Mouse (Mus musculus) embryonic facial prominence, embryonic 10.5 days (tissue): ENCODE results near the gene Ppt2. TPM values are rescaled to one million over a fixed set of nuclear protein-coding genes. Genes with fewer than 3 reads are reported as not detected.

ENCODE experiments used
- DNase-seq: peaks from one replicate; pipeline ENCODE4 v3.0.0-alpha.2; 2017; ENCODE audit warnings: low spot score
- H3K27ac ChIP-seq: fragments of 300-500 bp; sonication (generic); replicated peaks from 2 replicates; pipeline ENCODE4 v1.5.1; 2016; ENCODE audit warnings: mild to moderate bottlenecking
- H3K27me3 ChIP-seq: fragments of 300-500 bp; sonication (generic); replicated peaks from 2 replicates; pipeline ENCODE4 v1.6.1; 2016; ENCODE audit warnings: low read depth, mild to moderate bottlenecking; ENCODE audit not compliant: poor library complexity, severe bottlenecking
- H3K36me3 ChIP-seq: fragments of 300-500 bp; sonication (generic); replicated peaks from 2 replicates; pipeline ENCODE4 v1.6.1; 2016; ENCODE audit warnings: mild to moderate bottlenecking, moderate library complexity
- H3K4me1 ChIP-seq: fragments of 300-500 bp; sonication (generic); 2 replicates; pipeline ENCODE4 v1.6.1; 2016
- H3K4me3 ChIP-seq: fragments of 300-500 bp; sonication (generic); 2 replicates; pipeline ENCODE4 v1.5.1; 2016; ENCODE audit warnings: mild to moderate bottlenecking, moderate library complexity
- H3K9me3 ChIP-seq: fragments of 300-500 bp; sonication (generic); 2 replicates; pipeline ENCODE4 v1.6.1; 2016; ENCODE audit warnings: mild to moderate bottlenecking
- WGBS: fragments of 180-500 bp; shearing (Covaris S2); methylation state at CpG from one replicate; pipeline ENCODE4 v1.1.7; 2016; 5-methylcytosine and 5-hydroxymethylcytosine counted together
- polyA plus RNA-seq: library from polyadenylated mRNA; unstranded; fragments of >200 nt; fragmentation: Nextera tagmentation; extraction: Ambion mirVana; gene quantifications from 2 replicates; pipeline ENCODE4 v1.2.1, GENCODE M21; 2016

Gene Ppt2
- polyA plus RNA-seq, 1 experiment from 2014 or later = 18.6 TPM

DNA sequence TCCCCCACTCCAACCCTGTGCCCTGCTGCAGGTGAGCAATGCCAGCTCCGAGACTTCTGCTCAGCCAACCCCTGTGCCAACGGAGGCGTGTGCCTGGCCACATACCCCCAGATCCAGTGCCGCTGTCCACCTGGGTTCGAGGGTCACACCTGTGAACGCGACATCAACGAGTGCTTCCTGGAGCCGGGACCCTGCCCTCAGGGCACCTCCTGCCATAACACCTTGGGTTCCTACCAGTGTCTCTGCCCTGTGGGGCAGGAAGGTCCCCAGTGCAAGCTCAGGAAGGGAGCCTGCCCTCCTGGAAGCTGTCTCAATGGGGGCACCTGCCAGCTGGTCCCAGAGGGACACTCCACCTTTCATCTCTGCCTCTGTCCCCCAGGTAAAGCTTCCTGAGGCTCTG is 61.0 kb downstream of the Ppt2 start:
- H3K27me3 ChIP-seq = peaks cover 32% of the 10 kb centered on the region
- 66% methylated on average over 9 of the region's 9 CpGs for WGBS
- DNase-seq = no peak
- no peak overlapping the region for H3K4me3 ChIP-seq
- no peaks in the 10 kb centered on the region for H3K36me3 ChIP-seq
- H3K9me3 ChIP-seq = 0 out of 2 replicates have a peak, but pooled peaks cover 4% of the 10 kb centered on the region
- H3K27ac ChIP-seq = no peak overlapping the region
- H3K4me1 ChIP-seq = peaks cover 29% of the 10 kb centered on the region

Other genes with a start within 250 kb of the Ppt2 start
- gene BC051142, start 229.7 kb downstream of the Ppt2 start, polyA plus RNA-seq = 0.88 and 1.4 TPM in 2 replicates
- gene Btnl4, start 151.2 kb downstream of the Ppt2 start, polyA plus RNA-seq = not detected in 2 replicates
- not detected in 2 replicates for gene Btnl6, start 111.2 kb downstream of the Ppt2 start, polyA plus RNA-seq
- gene Notch4, start 64.2 kb downstream of the Ppt2 start, polyA plus RNA-seq = 5.4 and 6.6 TPM in 2 replicates
- 9.4 and 10.1 TPM in 2 replicates for gene Gpsm3, start 38.7 kb downstream of the Ppt2 start, polyA plus RNA-seq
- 18.2 and 19.5 TPM in 2 replicates for gene Pbx2, start 37.2 kb downstream of the Ppt2 start, polyA plus RNA-seq
- gene Ager, start 30.6 kb downstream of the Ppt2 start, polyA plus RNA-seq = 2.6 and 3.6 TPM in 2 replicates
- gene Rnf5, start 24.8 kb downstream of the Ppt2 start, polyA plus RNA-seq = 165 and 172 TPM in 2 replicates
- gene Agpat1, start 24.2 kb downstream of the Ppt2 start, polyA plus RNA-seq = 51.3 and 56.1 TPM in 2 replicates
- gene Egfl8, start 12.5 kb downstream of the Ppt2 start, polyA plus RNA-seq = 4.0 and 4.2 TPM in 2 replicates
- gene Prrt1, start 1.0 kb upstream of the Ppt2 start, polyA plus RNA-seq = 0.12 and 0.18 TPM in 2 replicates
- gene Fkbpl, start 16.3 kb upstream of the Ppt2 start, polyA plus RNA-seq = 16.6 and 17.3 TPM in 2 replicates
- 103 and 104 TPM in 2 replicates for gene Atf6b, start 18.6 kb upstream of the Ppt2 start, polyA plus RNA-seq
- gene Tnxb, start 42.0 kb upstream of the Ppt2 start, polyA plus RNA-seq = 0.03 TPM in 1 of 2 replicates, not detected in the other
- not detected in 2 replicates for gene C4b, start 115.4 kb upstream of the Ppt2 start, polyA plus RNA-seq
- gene Cyp21a1, start 176.1 kb upstream of the Ppt2 start, polyA plus RNA-seq = not detected in 2 replicates
- 24.6 and 26.4 TPM in 2 replicates for gene Stk19, start 208.4 kb upstream of the Ppt2 start, polyA plus RNA-seq
- 78.1 and 88.8 TPM in 2 replicates for gene Dxo, start 208.5 kb upstream of the Ppt2 start, polyA plus RNA-seq
- 57.1 and 57.3 TPM in 2 replicates for gene Skiv2l, start 221.7 kb upstream of the Ppt2 start, polyA plus RNA-seq
- 129 and 144 TPM in 2 replicates for gene Nelfe, start 221.9 kb upstream of the Ppt2 start, polyA plus RNA-seq
- 2.1 and 2.6 TPM in 2 replicates for gene Cfb, start 234.0 kb upstream of the Ppt2 start, polyA plus RNA-seq